Mouse (Mus musculus) ES-E14 (cell line): ENCODE results near the gene Traf1. TPM values are rescaled to one million over a fixed set of nuclear protein-coding genes. Genes with fewer than 3 reads are reported as not detected.

Experiments used
- DNase-seq: peaks from one replicate; pipeline ENCODE4 v3.0.0-alpha.2; 2013; ENCODE audit warnings: low read depth, low spot score
- H3K27ac ChIP-seq: 2 replicates; pipeline ENCODE4 v1.5.1; 2012; ENCODE audit warnings: low read depth, mild to moderate bottlenecking, low read length, moderate library complexity, mixed read lengths; ENCODE audit not compliant: poor library complexity, insufficient read depth, severe bottlenecking
- H3K36me3 ChIP-seq: 2 replicates; pipeline ENCODE4 v1.6.1; 2012; ENCODE audit warnings: mild to moderate bottlenecking, low read length, moderate library complexity, mixed read lengths; ENCODE audit not compliant: control insufficient read depth, poor library complexity, insufficient read depth, severe bottlenecking
- H3K4me1 ChIP-seq, 2 experiments: fragments of 150-350 bp in 1 of 2; sonication (generic) in 1 of 2; 2 replicates each; pipeline ENCODE4 v1.6.1; 2012; ENCODE audit warnings: low read length in 2 of 2, mild to moderate bottlenecking in 1 of 2, mixed read lengths in 1 of 2; ENCODE audit not compliant: control insufficient read depth in 2 of 2, insufficient read depth in 2 of 2, poor library complexity in 1 of 2
- H3K4me3 ChIP-seq, 2 experiments: fragments of 150-350 bp in 1 of 2; sonication (generic) in 1 of 2; 2 replicates each; pipeline ENCODE4 v1.5.1; 2012; ENCODE audit warnings: low read length in 2 of 2, low read depth in 1 of 2, mild to moderate bottlenecking in 1 of 2, mixed read lengths in 1 of 2; ENCODE audit not compliant: insufficient read depth in 1 of 2, poor library complexity in 1 of 2, severe bottlenecking in 1 of 2
- H3K9ac ChIP-seq: 2 replicates; pipeline ENCODE4 v1.6.1; 2012; ENCODE audit warnings: low read depth, mild to moderate bottlenecking, low read length, mixed read lengths; ENCODE audit not compliant: poor library complexity, insufficient read depth, severe bottlenecking
- H3K9me3 ChIP-seq: fragments of 150-350 bp; sonication (generic); 2 replicates; pipeline ENCODE4 v1.6.1; 2012; ENCODE audit warnings: low read depth, mild to moderate bottlenecking, low read length; ENCODE audit not compliant: control insufficient read depth, insufficient read depth
- CHD2 ChIP-seq: IDR thresholded peaks from 2 replicates; pipeline ENCODE4 v1.6.1; 2014; ENCODE audit warnings: mild to moderate bottlenecking, low read depth, low read length, inconsistent platforms
- HCFC1 ChIP-seq: IDR thresholded peaks from 2 replicates; pipeline ENCODE4 v1.6.1; 2012; ENCODE audit warnings: low read length, inconsistent platforms, borderline replicate concordance; ENCODE audit not compliant: insufficient read depth
- MAFK ChIP-seq: IDR thresholded peaks from 2 replicates; pipeline ENCODE4 v1.6.1; 2014; ENCODE audit warnings: mild to moderate bottlenecking, low read depth, low read length, inconsistent platforms; ENCODE audit not compliant: insufficient read depth
- ZC3H11A ChIP-seq: IDR thresholded peaks from 2 replicates; pipeline ENCODE4 v1.6.1; 2012; ENCODE audit warnings: low read depth, mild to moderate bottlenecking, inconsistent platforms, low read length, borderline replicate concordance
- ZNF384 ChIP-seq: IDR thresholded peaks from 2 replicates; pipeline ENCODE4 v1.6.1; 2012; ENCODE audit warnings: low read depth, low read length, inconsistent platforms
- in situ Hi-C, 2 experiments: fragments of 600-800 bp; cut with MboI; formaldehyde crosslinking; loops; one replicate each; pipeline ENCODE4 v1.15.1; 2025; ENCODE audit warnings: low sequenced_read_pairs in 2 of 2, inconsistent platforms in 1 of 2; ENCODE audit not compliant: unreplicated experiment in 2 of 2
- total RNA-seq: library from RNA; depleted of rRNA; stranded (reverse); fragments of 300-350 nt; gene quantifications from 2 replicates; pipeline ENCODE4 v1.2.3, GENCODE M21; 2012

Traf1 gene
- total RNA-seq, 1 experiment, result 1.3 TPM

DNA sequence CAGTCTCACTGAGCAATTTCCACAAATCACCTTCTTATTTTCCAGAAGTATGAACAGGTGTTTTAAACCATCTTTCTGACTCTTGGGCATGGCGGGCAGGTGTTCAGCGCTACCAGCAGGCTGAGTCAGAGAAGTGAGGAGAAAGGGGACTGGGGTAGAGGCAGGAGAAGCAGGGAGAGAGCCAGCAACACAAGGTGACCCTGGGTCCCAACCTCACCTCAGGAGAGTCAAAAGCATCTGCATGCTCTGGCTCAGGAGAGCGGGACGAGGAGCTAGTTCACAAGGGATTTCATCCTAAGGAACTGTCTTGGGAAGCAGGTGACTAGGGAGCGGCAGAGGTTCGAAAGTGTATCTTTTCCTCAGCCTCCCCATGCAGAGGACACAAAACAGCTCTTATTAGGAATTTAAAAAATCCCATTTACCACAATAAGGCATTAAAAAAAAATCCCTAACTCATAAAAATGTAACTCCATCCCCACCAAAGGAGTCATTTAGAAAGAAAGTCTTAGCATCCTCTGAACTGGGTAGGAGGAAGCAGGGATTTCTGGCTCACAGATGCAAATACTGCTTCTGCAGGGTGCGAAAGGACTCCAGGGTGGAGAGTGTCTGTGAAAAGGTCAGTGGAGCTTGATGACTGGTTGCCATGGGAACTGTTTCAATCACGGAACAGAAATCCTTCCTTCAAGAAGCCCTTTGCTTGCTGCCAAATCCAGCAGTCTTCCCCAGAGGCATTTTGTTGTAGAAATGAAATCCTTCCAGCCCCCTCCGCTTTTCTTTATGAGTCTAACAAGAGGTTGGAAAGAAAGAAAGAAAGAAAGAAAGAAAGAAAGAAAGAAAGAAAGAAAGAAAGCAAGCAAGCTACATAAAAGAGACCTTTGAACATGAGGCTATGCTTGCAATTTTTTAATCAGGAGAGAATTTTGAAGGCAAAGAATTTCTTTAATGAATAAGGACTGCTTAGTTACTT lies 31.4 kb upstream of the Traf1 start:
- TF ChIP-seq ZNF384 (no peak), HCFC1 (no peak), MAFK (no peak), CHD2 (no peak), ZC3H11A (no peak)
- H3K27ac ChIP-seq, result no peak overlapping the region
- in situ Hi-C loops, result no loop called here
- no peaks in the 10 kb centered on the region; a peak in 1 of 4 replicates for H3K4me1 ChIP-seq
- H3K9ac ChIP-seq, result no peak overlapping the region
- no peaks in the 10 kb centered on the region for H3K9me3 ChIP-seq
- no peaks in the 10 kb centered on the region for H3K36me3 ChIP-seq
- no peak for DNase-seq
- H3K4me3 ChIP-seq, result no peak overlapping the region

DNA sequence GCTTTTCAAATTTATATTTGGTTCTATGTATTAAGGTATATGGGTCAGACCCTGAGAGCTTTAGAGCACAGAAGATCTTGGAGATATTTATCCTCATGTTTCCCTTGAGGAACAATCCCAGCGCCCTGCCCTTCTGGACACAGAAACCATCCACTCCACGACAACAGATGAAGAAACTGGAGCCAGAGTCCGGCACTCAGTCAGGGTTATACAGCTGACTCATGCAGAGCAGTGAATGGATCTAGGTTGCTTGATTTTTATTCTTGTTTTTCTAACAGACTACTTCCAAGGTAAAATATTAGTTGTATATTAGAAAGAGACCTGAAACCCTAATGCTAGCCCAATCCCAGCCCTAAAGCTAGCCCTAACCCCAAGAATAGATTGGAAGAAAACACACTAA lies 30.4 kb upstream of the Traf1 start:
- Histone ChIP-seq H3K27ac (no peak overlapping the region), H3K36me3 (no peaks in the 10 kb centered on the region), H3K9ac (no peak overlapping the region), H3K4me1 (no peaks in the 10 kb centered on the region; a peak in 1 of 4 replicates), H3K9me3 (no peaks in the 10 kb centered on the region), H3K4me3 (no peak overlapping the region)
- TF ChIP-seq HCFC1 (no peak), ZC3H11A (no peak), MAFK (no peak), CHD2 (no peak), ZNF384 (no peak)
- DNase-seq, result no peak
- in situ Hi-C loops, result no loop called here

DNA sequence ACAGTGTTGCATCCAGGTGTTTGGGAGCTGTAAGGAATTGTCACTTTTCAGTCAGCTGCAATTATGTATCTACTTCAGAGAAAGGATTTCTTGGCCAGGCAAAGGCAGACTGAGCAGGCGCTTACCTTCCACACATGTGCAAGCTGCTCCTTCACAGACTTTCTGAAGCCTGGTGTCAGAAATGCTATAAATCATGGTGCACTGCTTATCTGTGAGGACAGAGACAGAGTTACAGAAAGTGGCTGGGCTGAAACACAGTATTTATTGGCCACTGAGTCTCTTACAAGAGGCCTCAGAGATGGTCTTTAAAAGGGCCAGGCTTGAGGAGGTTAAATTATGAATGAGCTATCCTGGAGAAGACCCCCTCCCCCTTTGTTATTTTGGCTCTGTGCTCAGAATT lies 28.2 kb upstream of the Traf1 start:
- H3K9ac ChIP-seq, result no peak overlapping the region
- H3K9me3 ChIP-seq, result no peaks in the 10 kb centered on the region
- H3K4me1 ChIP-seq, result no peaks in the 10 kb centered on the region; a peak in 1 of 4 replicates
- in situ Hi-C loops, result no loop called here
- no peak for DNase-seq
- no peak overlapping the region for H3K27ac ChIP-seq
- TF ChIP-seq ZC3H11A, result no peak
- TF ChIP-seq ZNF384, result no peak
- TF ChIP-seq CHD2, result no peak
- no peak for TF ChIP-seq HCFC1
- TF ChIP-seq MAFK, result no peak
- no peak overlapping the region for H3K4me3 ChIP-seq
- H3K36me3 ChIP-seq, result no peaks in the 10 kb centered on the region

DNA sequence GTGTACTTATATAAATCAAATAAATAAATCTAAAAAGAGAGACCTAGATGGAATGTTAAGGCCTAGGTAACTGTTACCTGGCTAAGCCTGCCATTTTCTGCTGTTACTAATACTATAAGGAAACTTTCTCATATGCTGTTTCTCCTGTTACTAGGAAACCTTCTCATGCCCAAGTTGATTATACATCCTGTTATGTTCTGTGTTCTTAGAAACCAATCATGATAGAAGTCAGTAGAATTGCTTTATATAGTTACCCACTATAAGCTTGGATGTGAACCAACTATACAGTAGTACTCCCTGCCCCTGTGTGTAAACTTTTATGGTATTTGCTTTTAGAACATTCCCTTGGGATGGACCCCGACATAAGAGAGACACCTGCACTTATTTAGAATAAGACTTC lies 26.0 kb upstream of the Traf1 start:
- in situ Hi-C loops, result no loop called here
- no peak for TF ChIP-seq ZNF384
- no peak for TF ChIP-seq CHD2
- no peak for TF ChIP-seq HCFC1
- TF ChIP-seq MAFK, result no peak
- TF ChIP-seq ZC3H11A, result no peak
- peaks cover 0 to 6% of the 10 kb centered on the region in 2 experiments; a peak in 1 of 4 replicates for H3K4me1 ChIP-seq
- no peak overlapping the region for H3K4me3 ChIP-seq
- DNase-seq, result no peak
- no peak overlapping the region for H3K27ac ChIP-seq
- H3K9ac ChIP-seq, result no peak overlapping the region
- no peaks in the 10 kb centered on the region for H3K36me3 ChIP-seq
- no peaks in the 10 kb centered on the region for H3K9me3 ChIP-seq
